In the genomic region with DNA sequence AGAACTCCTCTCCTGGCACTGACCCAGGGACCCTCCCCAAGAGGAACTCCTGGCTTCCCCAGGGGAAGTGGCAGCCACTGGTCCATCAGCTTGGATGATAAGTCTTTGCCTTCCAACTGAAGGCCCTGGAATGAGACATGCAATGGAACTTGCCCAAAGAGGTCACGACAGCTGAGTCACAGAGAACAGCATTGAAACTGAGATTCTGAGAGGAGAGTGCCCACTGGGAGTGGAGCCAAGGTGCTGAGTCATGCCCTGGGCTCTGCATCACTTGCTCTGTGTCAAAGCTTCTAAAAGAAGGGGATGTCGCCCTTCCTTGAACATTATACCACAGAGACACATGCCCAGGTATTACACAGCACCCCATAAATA, we compare ENCODE assay signal across 8 mouse cellular contexts.
DNase-seq lines count a peak whose midpoint lies in the region; ATAC-seq and TF ChIP-seq lines count a peak whose summit lies in the region.

No protein-coding gene starts in this region.

- ATAC-seq in stomach, postnatal 0 days (ENCODE audit: low FRiP score, low TSS enrichment): peak; percentile 45; the same call in 1 of the 2 replicates
- ATAC-seq in neural tube, embryonic 15.5 days (ENCODE audit: low FRiP score): no peak

- no peak overlapping the region for H3K9ac ChIP-seq in stomach, postnatal 0 days (ENCODE audit: low read length)
- no peak overlapping the region for H3K9ac ChIP-seq in neural tube, embryonic 15.5 days (replicated peaks)

- no peak overlapping the region for H3K27ac ChIP-seq in stomach, postnatal 0 days (replicated peaks)
- H3K27ac ChIP-seq in neural tube, embryonic 15.5 days (replicated peaks): no peak overlapping the region

- H3K27me3 ChIP-seq in stomach, postnatal 0 days (ENCODE audit: control insufficient read depth, insufficient read depth, low read length): no peaks in the 10 kb centered on the region
- no peaks in the 10 kb centered on the region for H3K27me3 ChIP-seq in neural tube, embryonic 15.5 days (replicated peaks)

- TF ChIP-seq CTCF in stomach, postnatal 0 days (IDR thresholded peaks at IDR 0.05; ENCODE audit: low read depth): no peak

- TF ChIP-seq EP300 in stomach, postnatal 0 days (optimal IDR thresholded peaks at IDR 0.05): no peak

- WGBS in stomach, postnatal 0 days: 30% methylated on average over 2 of the region's 2 CpGs
- WGBS in neural tube, embryonic 15.5 days: 81% methylated on average over 2 of the region's 2 CpGs

- H3K36me3 ChIP-seq in stomach, postnatal 0 days (ENCODE audit: control insufficient read depth, insufficient read depth, low read length): no peaks in the 10 kb centered on the region
- no peaks in the 10 kb centered on the region for H3K36me3 ChIP-seq in neural tube, embryonic 15.5 days

- no peak overlapping the region for H3K4me2 ChIP-seq in stomach, postnatal 0 days (replicated peaks; ENCODE audit: low read depth)
- H3K4me2 ChIP-seq in neural tube, embryonic 15.5 days: no peak overlapping the region

- 0 out of 2 replicates have a peak, but pooled peaks cover 3% of the 10 kb centered on the region for H3K4me1 ChIP-seq in stomach, postnatal 0 days (replicated peaks; ENCODE audit: control insufficient read depth, insufficient read depth)
- peaks cover 11% of the 10 kb centered on the region for H3K4me1 ChIP-seq in neural tube, embryonic 15.5 days

- H3K9me3 ChIP-seq in stomach, postnatal 0 days (ENCODE audit: control insufficient read depth, low read length): no peaks in the 10 kb centered on the region
- H3K9me3 ChIP-seq in neural tube, embryonic 15.5 days (replicated peaks): no peaks in the 10 kb centered on the region

- peak; percentile 55 to 61 for DNase-seq in right cerebral cortex, postnatal 10 days (ENCODE audit: low spot score in 2 of 2)
- DNase-seq in right cerebral cortex, postnatal 36 days (ENCODE audit: low spot score in 2 of 2): no peak
- DNase-seq in adrenal gland, postnatal 25 days: peak; percentile 96
- DNase-seq in gastrocnemius, postnatal 14 days: peak; percentile 87
- DNase-seq in layer of hippocampus, adult 9-11 months: peak; percentile 44
- DNase-seq in stomach, postnatal 0 days (ENCODE audit: low spot score): peak; percentile 47
- no peak for DNase-seq in natural killer cell, adult 2 months (ENCODE audit: low spot score in 2 of 2)

- intact Hi-C loops in gastrocnemius, postnatal 14 days (cut with DNase I; ENCODE audit: low total_unique reads): no loop called here

- H3K4me3 ChIP-seq in stomach, postnatal 0 days (ENCODE audit: low read depth, low read length): no peak overlapping the region
- H3K4me3 ChIP-seq in neural tube, embryonic 15.5 days (replicated peaks): no peak overlapping the region

Comparison
In these comparisons a context has a peak if more than half of its experiments do, and no peak if none do; other contexts are left out.
1. DNase-seq: peak in right cerebral cortex, postnatal 10 days (2 of 2), adrenal gland, postnatal 25 days (single experiment), gastrocnemius, postnatal 14 days (single experiment), layer of hippocampus, adult 9-11 months (single experiment) and stomach, postnatal 0 days (single experiment); none in right cerebral cortex, postnatal 36 days (0 of 2) and natural killer cell, adult 2 months (0 of 2).